Mouse (Mus musculus): ENCODE results near the gene Smarcd3. TPM values are rescaled to one million over a fixed set of nuclear protein-coding genes. Genes with fewer than 3 reads are reported as not detected.

Smarcd3 gene
- polyA plus RNA-seq, 1 experiment from 2014 or later: 46.2 TPM

DNA sequence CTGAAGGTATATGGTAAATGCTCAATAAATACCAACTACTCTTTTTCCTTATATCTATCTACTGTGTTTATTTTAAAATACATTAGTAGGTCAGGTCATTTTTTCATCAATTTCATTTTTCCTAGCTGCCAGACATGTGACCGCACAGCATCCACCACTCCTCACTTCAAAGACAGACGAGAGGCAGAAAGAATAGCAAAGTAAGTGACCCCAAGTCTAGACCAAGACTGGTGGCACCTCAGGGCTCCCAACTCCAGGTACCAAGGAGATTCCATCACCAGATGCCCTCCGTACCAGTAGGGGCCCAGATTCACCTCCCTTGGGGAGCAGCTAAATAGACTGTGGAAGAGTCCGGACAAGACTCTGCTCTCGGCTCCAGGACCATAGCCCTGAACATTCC, 29.9 kb downstream of the Smarcd3 start:
- peaks cover 3% of the 10 kb centered on the region; the same call in 1 of the 2 replicates for H3K27me3 ChIP-seq (ENCODE audit: control insufficient read depth, insufficient read depth, low read length)
- WGBS: 92% methylated on average over 5 of the region's 5 CpGs
- no peak overlapping the region for H3K4me3 ChIP-seq (ENCODE audit: low read depth, low read length)
- no peak overlapping the region for H3K4me2 ChIP-seq (ENCODE audit: low read depth, low read length)
- H3K9ac ChIP-seq (replicated peaks; ENCODE audit: low read length): no peak overlapping the region
- ATAC-seq (replicated peaks; ENCODE audit: insufficient number of reproducible peaks, low FRiP score, low TSS enrichment, low read depth) (no peak), DNase-seq (ENCODE audit: low spot score) (no peak)
- no peak overlapping the region for H3K27ac ChIP-seq (replicated peaks; ENCODE audit: low read depth, low read length)
- no peaks in the 10 kb centered on the region for H3K9me3 ChIP-seq (replicated peaks; ENCODE audit: control insufficient read depth, low read length)
- peaks cover 3% of the 10 kb centered on the region; the same call in 1 of the 2 replicates for H3K4me1 ChIP-seq (ENCODE audit: control insufficient read depth, insufficient read depth, low read length)
- peaks cover 2% of the 10 kb centered on the region for H3K36me3 ChIP-seq (replicated peaks; ENCODE audit: control insufficient read depth, insufficient read depth, low read depth, low read length)

DNA sequence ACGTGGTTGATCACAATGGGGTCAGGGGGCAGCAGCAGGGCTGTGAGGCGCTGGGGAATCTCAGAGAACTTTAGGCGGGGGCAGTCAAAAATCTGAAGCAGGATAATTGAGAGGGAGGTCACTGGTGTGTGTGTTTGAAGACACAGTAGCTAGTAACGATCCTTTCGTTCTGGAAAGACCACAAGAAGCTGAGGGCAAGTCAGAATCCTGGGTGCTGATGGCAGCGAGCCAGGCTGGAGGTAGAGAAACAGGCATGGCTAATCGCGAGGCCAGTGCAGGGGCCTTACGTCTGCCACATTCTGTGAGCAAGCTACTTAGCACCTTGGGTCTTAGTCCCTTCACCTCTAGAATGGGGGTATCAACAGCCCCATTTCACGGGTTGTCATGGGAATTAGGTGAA, 30.3 kb downstream of the Smarcd3 start:
- Histone ChIP-seq H3K4me1 (ENCODE audit: control insufficient read depth, insufficient read depth, low read length) (peaks cover 3% of the 10 kb centered on the region; the same call in 1 of the 2 replicates), H3K27me3 (ENCODE audit: control insufficient read depth, insufficient read depth, low read length) (no peaks in the 10 kb centered on the region), H3K4me3 (ENCODE audit: low read depth, low read length) (no peak overlapping the region), H3K9ac (replicated peaks; ENCODE audit: low read length) (no peak overlapping the region), H3K4me2 (ENCODE audit: low read depth, low read length) (no peak overlapping the region), H3K9me3 (replicated peaks; ENCODE audit: control insufficient read depth, low read length) (no peaks in the 10 kb centered on the region), H3K36me3 (replicated peaks; ENCODE audit: control insufficient read depth, insufficient read depth, low read depth, low read length) (peaks cover 2% of the 10 kb centered on the region), H3K27ac (replicated peaks; ENCODE audit: low read depth, low read length) (no peak overlapping the region)
- 74% methylated on average over 10 of the region's 10 CpGs for WGBS
- DNase-seq (ENCODE audit: low spot score) (no peak), ATAC-seq (replicated peaks; ENCODE audit: insufficient number of reproducible peaks, low FRiP score, low TSS enrichment, low read depth) (no peak)

DNA sequence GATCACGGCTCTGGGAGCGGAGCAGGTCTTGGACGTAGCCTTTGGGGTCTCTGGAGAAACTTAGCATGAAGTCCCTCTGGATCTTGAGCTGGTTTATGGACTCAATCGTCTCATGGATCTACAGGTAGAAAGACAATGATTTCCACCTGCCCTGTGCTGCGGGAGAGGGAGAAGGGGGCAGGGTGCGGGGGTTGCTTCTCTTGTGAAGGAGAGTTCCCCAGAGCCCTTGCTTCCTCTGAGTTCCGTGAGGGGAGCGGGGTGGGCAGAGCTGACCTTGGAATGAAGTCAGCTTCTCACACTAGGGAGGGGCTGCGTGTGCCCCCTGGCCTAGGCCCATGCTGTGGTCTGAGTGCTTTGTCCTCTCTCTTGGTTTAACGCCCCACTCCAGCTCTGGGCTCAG, 31.0 kb downstream of the Smarcd3 start:
- no peaks in the 10 kb centered on the region for H3K27me3 ChIP-seq (ENCODE audit: control insufficient read depth, insufficient read depth, low read length)
- no peaks in the 10 kb centered on the region for H3K9me3 ChIP-seq (replicated peaks; ENCODE audit: control insufficient read depth, low read length)
- no peak overlapping the region for H3K4me3 ChIP-seq (ENCODE audit: low read depth, low read length)
- H3K9ac ChIP-seq (replicated peaks; ENCODE audit: low read length): no peak overlapping the region
- H3K27ac ChIP-seq (replicated peaks; ENCODE audit: low read depth, low read length): no peak overlapping the region
- ATAC-seq (replicated peaks; ENCODE audit: insufficient number of reproducible peaks, low FRiP score, low TSS enrichment, low read depth): no peak
- no peak overlapping the region for H3K4me2 ChIP-seq (ENCODE audit: low read depth, low read length)
- H3K4me1 ChIP-seq (ENCODE audit: control insufficient read depth, insufficient read depth, low read length): no peaks in the 10 kb centered on the region
- WGBS: 72% methylated on average over 10 of the region's 10 CpGs
- no peak for DNase-seq (ENCODE audit: low spot score)
- peaks cover 2% of the 10 kb centered on the region for H3K36me3 ChIP-seq (replicated peaks; ENCODE audit: control insufficient read depth, insufficient read depth, low read depth, low read length)

DNA sequence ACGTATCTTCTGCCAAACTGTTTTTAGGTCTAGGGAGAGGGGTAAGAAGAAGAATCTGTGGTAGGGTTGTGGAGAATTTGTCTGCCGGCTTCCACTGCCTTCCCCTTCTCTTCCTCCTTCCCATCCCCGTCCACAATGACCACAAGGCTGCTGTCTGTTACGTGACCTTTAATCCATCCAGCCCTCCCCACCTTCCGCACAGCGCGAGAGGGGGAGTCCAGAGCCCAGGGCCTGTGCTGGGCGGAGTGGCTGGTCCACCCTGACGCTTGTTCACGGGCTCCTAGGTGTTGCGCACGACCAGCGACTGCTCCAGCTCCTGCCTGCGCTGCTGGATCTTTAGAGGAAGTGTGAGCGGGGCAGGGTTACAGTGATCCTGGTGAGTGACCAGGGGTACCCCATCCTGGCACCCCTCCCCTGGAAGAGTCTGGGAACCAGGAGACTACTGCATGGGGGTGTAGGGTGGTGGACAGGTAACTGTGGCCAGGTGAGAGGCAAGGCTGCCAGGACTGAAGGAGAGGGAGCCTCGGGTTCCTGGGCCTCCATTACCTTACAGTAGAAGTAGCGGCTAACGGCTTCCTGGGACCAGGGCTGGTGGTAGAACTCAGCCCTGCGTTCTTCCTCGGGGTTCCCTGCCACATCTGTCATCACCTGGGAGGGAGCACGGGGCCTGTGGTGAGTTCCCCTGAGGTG, 31.6 kb downstream of the Smarcd3 start:
- H3K9ac ChIP-seq (replicated peaks; ENCODE audit: low read length): no peak overlapping the region
- no peak for ATAC-seq (replicated peaks; ENCODE audit: insufficient number of reproducible peaks, low FRiP score, low TSS enrichment, low read depth)
- H3K4me3 ChIP-seq (ENCODE audit: low read depth, low read length): no peak overlapping the region
- H3K4me2 ChIP-seq (ENCODE audit: low read depth, low read length): no peak overlapping the region
- no peaks in the 10 kb centered on the region for H3K27me3 ChIP-seq (ENCODE audit: control insufficient read depth, insufficient read depth, low read length)
- DNase-seq (ENCODE audit: low spot score): no peak
- H3K36me3 ChIP-seq (replicated peaks; ENCODE audit: control insufficient read depth, insufficient read depth, low read depth, low read length): peaks cover 2% of the 10 kb centered on the region
- no peak overlapping the region for H3K27ac ChIP-seq (replicated peaks; ENCODE audit: low read depth, low read length)
- 54% methylated on average over 21 of the region's 21 CpGs for WGBS
- H3K4me1 ChIP-seq (ENCODE audit: control insufficient read depth, insufficient read depth, low read length): no peaks in the 10 kb centered on the region
- H3K9me3 ChIP-seq (replicated peaks; ENCODE audit: control insufficient read depth, low read length): no peaks in the 10 kb centered on the region

DNA sequence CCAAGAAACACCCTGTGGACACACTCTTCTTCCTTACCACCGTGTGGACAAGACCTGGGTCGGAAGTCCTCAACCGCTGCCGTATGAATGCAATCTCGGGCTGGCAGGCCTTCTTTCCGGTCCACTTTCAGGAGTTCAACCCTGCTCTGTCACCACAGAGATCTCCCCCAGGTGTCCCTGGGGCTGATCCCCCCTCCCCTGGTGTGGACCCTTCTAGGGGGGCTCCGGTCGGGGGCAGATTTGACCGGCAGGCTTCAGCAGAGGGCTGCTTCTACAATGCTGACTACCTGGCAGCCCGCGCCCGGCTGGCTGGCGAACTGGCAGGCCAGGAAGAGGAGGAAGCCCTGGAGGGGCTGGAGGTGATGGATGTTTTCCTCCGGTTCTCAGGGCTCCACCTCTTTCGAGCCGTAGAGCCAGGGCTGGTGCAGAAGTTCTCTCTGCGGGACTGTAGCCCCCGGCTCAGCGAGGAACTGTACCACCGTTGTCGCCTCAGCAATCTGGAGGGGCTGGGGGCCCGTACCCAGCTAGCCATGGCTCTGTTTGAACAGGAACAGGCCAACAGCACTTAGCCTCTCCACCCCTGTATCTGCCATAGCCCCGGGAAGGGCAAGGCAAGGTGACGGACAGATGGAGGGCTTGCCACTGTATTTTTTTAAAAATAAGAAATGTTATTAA, 32.3 kb downstream of the Smarcd3 start:
- WGBS: 47% methylated on average over 23 of the region's 24 CpGs

DNA sequence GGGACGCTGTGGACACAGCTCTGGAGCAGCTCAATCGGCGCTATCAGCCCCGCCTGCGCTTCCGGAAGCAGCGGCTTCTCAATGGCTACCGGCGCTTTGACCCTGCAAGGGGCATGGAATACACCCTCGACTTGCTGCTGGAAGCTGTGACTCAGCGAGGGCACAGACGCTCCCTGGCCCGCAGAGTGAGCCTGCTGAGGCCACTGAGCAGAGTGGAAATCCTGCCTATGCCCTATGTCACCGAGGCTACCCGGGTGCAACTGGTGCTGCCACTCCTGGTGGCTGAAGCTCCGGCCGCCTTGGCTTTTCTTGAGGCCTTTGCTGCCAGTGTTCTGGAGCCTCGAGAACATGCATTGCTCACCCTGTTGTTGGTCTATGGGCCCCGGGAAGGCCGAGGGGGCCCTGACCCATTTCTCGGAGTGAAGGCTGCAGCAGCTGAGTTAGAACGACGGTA, 32.9 kb downstream of the Smarcd3 start:
- H3K9me3 ChIP-seq (replicated peaks; ENCODE audit: control insufficient read depth, low read length): no peaks in the 10 kb centered on the region
- 17% methylated on average over 23 of the region's 23 CpGs for WGBS
- H3K4me3 ChIP-seq (ENCODE audit: low read depth, low read length): no peak overlapping the region
- H3K9ac ChIP-seq (replicated peaks; ENCODE audit: low read length): peak overlapping the region; percentile 10; the same call in 1 of the 2 replicates
- H3K27me3 ChIP-seq (ENCODE audit: control insufficient read depth, insufficient read depth, low read length): no peaks in the 10 kb centered on the region
- H3K27ac ChIP-seq (replicated peaks; ENCODE audit: low read depth, low read length): no peak overlapping the region
- peak overlapping the region; percentile 19 for H3K4me2 ChIP-seq (ENCODE audit: low read depth, low read length)
- H3K36me3 ChIP-seq (replicated peaks; ENCODE audit: control insufficient read depth, insufficient read depth, low read depth, low read length): peaks cover 2% of the 10 kb centered on the region
- H3K4me1 ChIP-seq (ENCODE audit: control insufficient read depth, insufficient read depth, low read length): no peaks in the 10 kb centered on the region
- DNase-seq (ENCODE audit: low spot score) (peak; percentile 25), ATAC-seq (replicated peaks; ENCODE audit: insufficient number of reproducible peaks, low FRiP score, low TSS enrichment, low read depth) (no peak)

More for the DNA sequence above, 32.3 kb downstream of the Smarcd3 start:
- Histone ChIP-seq H3K9me3 (replicated peaks; ENCODE audit: control insufficient read depth, low read length) (no peaks in the 10 kb centered on the region), H3K4me1 (ENCODE audit: control insufficient read depth, insufficient read depth, low read length) (no peaks in the 10 kb centered on the region), H3K4me3 (ENCODE audit: low read depth, low read length) (no peak overlapping the region), H3K9ac (replicated peaks; ENCODE audit: low read length) (no peak overlapping the region; the same call in 1 of the 2 replicates), H3K36me3 (replicated peaks; ENCODE audit: control insufficient read depth, insufficient read depth, low read depth, low read length) (peaks cover 2% of the 10 kb centered on the region), H3K4me2 (ENCODE audit: low read depth, low read length) (no peak overlapping the region), H3K27ac (replicated peaks; ENCODE audit: low read depth, low read length) (no peak overlapping the region), H3K27me3 (ENCODE audit: control insufficient read depth, insufficient read depth, low read length) (no peaks in the 10 kb centered on the region)
- no peak for DNase-seq (ENCODE audit: low spot score)
- ATAC-seq (replicated peaks; ENCODE audit: insufficient number of reproducible peaks, low FRiP score, low TSS enrichment, low read depth): no peak

DNA sequence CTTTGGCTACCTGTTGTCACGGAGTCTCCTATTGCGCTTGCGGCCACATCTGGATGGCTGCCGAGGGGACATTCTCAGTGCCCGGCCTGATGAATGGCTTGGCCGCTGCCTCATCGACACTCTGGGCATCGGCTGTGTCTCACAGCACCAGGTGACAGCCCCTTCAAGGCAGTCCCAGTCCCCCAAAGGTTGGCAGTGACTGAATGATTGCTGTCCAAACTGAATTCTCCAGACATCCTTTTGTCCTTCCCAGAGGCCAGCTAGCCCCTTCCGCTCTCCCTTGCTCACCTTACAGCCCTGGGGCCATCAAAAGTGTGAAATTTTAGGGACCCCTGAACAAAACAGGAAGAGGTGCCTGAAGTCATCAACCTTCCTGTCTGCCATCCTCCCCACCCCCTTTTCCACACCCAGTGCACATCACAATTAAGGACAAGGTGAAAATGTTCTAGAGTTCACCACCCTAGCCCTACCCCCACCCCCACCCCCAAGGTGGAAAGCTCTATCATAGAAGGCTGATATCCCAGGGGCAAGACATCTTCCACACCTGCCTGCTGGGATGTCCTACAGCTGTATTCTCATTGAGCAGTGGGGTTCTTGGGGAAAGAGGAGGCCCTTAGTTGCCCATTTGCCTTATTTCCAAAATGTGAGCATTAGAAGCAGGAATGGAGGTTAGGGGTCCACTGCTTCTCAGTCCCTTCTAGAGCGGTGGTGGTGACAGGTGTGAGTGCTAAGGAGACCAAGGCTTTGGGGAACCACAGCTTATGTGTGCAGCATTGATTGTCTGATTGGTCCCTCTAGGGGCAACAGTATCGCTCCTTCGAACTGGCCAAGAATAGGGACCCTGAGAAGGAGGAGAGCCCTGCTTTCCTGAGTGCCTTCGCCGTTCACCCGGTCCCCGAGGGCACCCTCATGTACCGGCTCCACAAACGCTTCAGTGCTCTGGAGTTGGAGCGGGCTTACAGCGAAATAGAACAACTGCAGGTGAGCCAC, 34.4 kb downstream of the Smarcd3 start:
- Histone ChIP-seq H3K4me2 (ENCODE audit: low read depth, low read length) (no peak overlapping the region), H3K9ac (replicated peaks; ENCODE audit: low read length) (no peak overlapping the region), H3K27me3 (ENCODE audit: control insufficient read depth, insufficient read depth, low read length) (no peaks in the 10 kb centered on the region), H3K36me3 (replicated peaks; ENCODE audit: control insufficient read depth, insufficient read depth, low read depth, low read length) (peaks cover 2% of the 10 kb centered on the region; the same call in 1 of the 2 replicates), H3K4me3 (ENCODE audit: low read depth, low read length) (no peak overlapping the region), H3K9me3 (replicated peaks; ENCODE audit: control insufficient read depth, low read length) (no peaks in the 10 kb centered on the region), H3K4me1 (ENCODE audit: control insufficient read depth, insufficient read depth, low read length) (no peaks in the 10 kb centered on the region), H3K27ac (replicated peaks; ENCODE audit: low read depth, low read length) (no peak overlapping the region)
- ATAC-seq (replicated peaks; ENCODE audit: insufficient number of reproducible peaks, low FRiP score, low TSS enrichment, low read depth): no peak
- no peak for DNase-seq (ENCODE audit: low spot score)
- 91% methylated on average over 20 of the region's 20 CpGs for WGBS
